In genomic region chr2:152398691-152399090, GRCm38 (mm10) we compare ENCODE assay signal across 8 mouse cellular contexts. TPM values are rescaled to one million over a fixed set of nuclear protein-coding genes. Genes with fewer than 3 reads are reported as not detected.
DNase-seq lines count a peak whose midpoint lies in the region; ATAC-seq and TF ChIP-seq lines count a peak whose summit lies in the region.

No protein-coding gene starts in this region.

- intact Hi-C loops in left cerebral cortex, postnatal 36 days (cut with DNase I): loop anchor here (10.0 kb wide), 1 partner anchor 276 kb away; no protein-coding TSS in a partner anchor

- H3K4me1 ChIP-seq in intestine, postnatal 0 days (replicated peaks; ENCODE audit: control insufficient read depth, insufficient read depth, low read length): no peaks in the 10 kb centered on the region
- peaks cover 55% of the 10 kb centered on the region for H3K4me1 ChIP-seq in midbrain, embryonic 10.5 days

- ATAC-seq in intestine, postnatal 0 days: peak; percentile 83

- TF ChIP-seq CTCF in intestine, postnatal 0 days (IDR thresholded peaks at IDR 0.05; ENCODE audit: low read depth): peak; percentile 42

- peak overlapping the region; percentile 85 for H3K4me2 ChIP-seq in intestine, postnatal 0 days (replicated peaks; ENCODE audit: low read depth)

- peak overlapping the region; percentile 74 for H3K4me3 ChIP-seq in intestine, postnatal 0 days (ENCODE audit: low read depth, low read length)
- peak overlapping the region; percentile 71 for H3K4me3 ChIP-seq in midbrain, embryonic 10.5 days

- WGBS in intestine, postnatal 0 days: under 1% methylated on average over 38 of the region's 38 CpGs
- whole genome bisulfite sequencing in midbrain, embryonic 10.5 days: under 1% methylated on average over 38 of the region's 38 CpGs

- H3K9ac ChIP-seq in intestine, postnatal 0 days (ENCODE audit: low read depth, low read length): peak overlapping the region; percentile 18

- H3K27ac ChIP-seq in intestine, postnatal 0 days (ENCODE audit: low read depth, low read length): peak overlapping the region; percentile 47
- peak overlapping the region; percentile 98 for H3K27ac ChIP-seq in midbrain, embryonic 10.5 days (replicated peaks)

- H3K27me3 ChIP-seq in intestine, postnatal 0 days (replicated peaks; ENCODE audit: control insufficient read depth, insufficient read depth, low read length): no peaks in the 10 kb centered on the region
- peaks cover 4% of the 10 kb centered on the region for H3K27me3 ChIP-seq in midbrain, embryonic 10.5 days (ENCODE audit: low read depth, poor library complexity, severe bottlenecking)

- no peaks in the 10 kb centered on the region for H3K9me3 ChIP-seq in intestine, postnatal 0 days (ENCODE audit: control insufficient read depth)
- H3K9me3 ChIP-seq in midbrain, embryonic 10.5 days (replicated peaks): no peaks in the 10 kb centered on the region

- H3K36me3 ChIP-seq in intestine, postnatal 0 days (ENCODE audit: control insufficient read depth, insufficient read depth): no peaks in the 10 kb centered on the region
- H3K36me3 ChIP-seq in midbrain, embryonic 10.5 days: peaks cover 12% of the 10 kb centered on the region

- peak; percentile 94 for DNase-seq in adrenal gland, adult 8-10 months
- peak; percentile 93 for DNase-seq in embryo, embryonic 11.5 days (ENCODE audit: low read depth, low spot score)
- DNase-seq in gastrocnemius, postnatal 4 days (ENCODE audit: low spot score in 2 of 2): peak; percentile 92 to 95
- peak; percentile 88 to 92 for DNase-seq in left cerebral cortex, postnatal 36 days (ENCODE audit: low spot score in 2 of 2)
- peak; percentile 90 for DNase-seq in midbrain, embryonic 10.5 days (ENCODE audit: low spot score)
- DNase-seq in right cerebral cortex, postnatal 36 days (ENCODE audit: low spot score in 2 of 2): peak; percentile 86 to 89
- DNase-seq in urinary bladder, postnatal 4 days (ENCODE audit: low spot score in 2 of 2): peak; percentile 95 to 96

RNA-seq across cellular contexts. Expression of gene Sox12, which starts 0.8 kb away (rescaled TPM):
- 10 to 100 TPM in 3 of 4 experiments, 1 to 10 TPM in 1; 9.9 to 16.8 (median 12.6) TPM for total RNA-seq in adrenal gland, adult 8-10 months (2022)
- total RNA-seq in gastrocnemius, postnatal 4 days (2021): 10 to 100 TPM; 17.6 TPM
- polyA plus RNA-seq in intestine, postnatal 0 days (2015; fragmentation: Nextera tagmentation; extraction: Ambion mirVana): 2.8 and 3.1 TPM in 2 replicates
- total RNA-seq in left cerebral cortex, postnatal 36 days (2021): 10 to 100 TPM; 14.7 to 15.6 TPM
- polyA plus RNA-seq in midbrain, embryonic 10.5 days (2016; fragmentation: Nextera tagmentation; extraction: Ambion mirVana): 8.6 and 9.2 TPM in 2 replicates

RNA-seq across cellular contexts. Expression of gene Zcchc3, which starts 16.1 kb away (rescaled TPM):
- total RNA-seq in adrenal gland, adult 8-10 months (2022): 10 to 100 TPM in 1 of 4 experiments, 1 to 10 TPM in 3; 7.9 to 11.2 (median 9.2) TPM
- 10 to 100 TPM; 12.3 to 13.6 TPM for total RNA-seq in gastrocnemius, postnatal 4 days (2021)
- polyA plus RNA-seq in intestine, postnatal 0 days (2015; fragmentation: Nextera tagmentation; extraction: Ambion mirVana): 15.7 and 18.1 TPM in 2 replicates
- 10 to 100 TPM in 1 of 2 experiments, 1 to 10 TPM in 1; 9.5 to 11.3 TPM for total RNA-seq in left cerebral cortex, postnatal 36 days (2021)
- polyA plus RNA-seq in midbrain, embryonic 10.5 days (2016; fragmentation: Nextera tagmentation; extraction: Ambion mirVana): 47.7 and 49.8 TPM in 2 replicates

RNA-seq across cellular contexts. Expression of gene 6820408C15Rik, which starts 16.7 kb away (rescaled TPM):
- total RNA-seq in adrenal gland, adult 8-10 months (2022): under 1 TPM; 0.32 to 0.51 (median 0.42) TPM
- total RNA-seq in gastrocnemius, postnatal 4 days (2021): under 1 TPM; 0.15 to 0.18 TPM
- 0.34 and 0.37 TPM in 2 replicates for polyA plus RNA-seq in intestine, postnatal 0 days (2015; fragmentation: Nextera tagmentation; extraction: Ambion mirVana)
- 1 to 10 TPM; 2.1 to 3.6 TPM for total RNA-seq in left cerebral cortex, postnatal 36 days (2021)
- polyA plus RNA-seq in midbrain, embryonic 10.5 days (2016; fragmentation: Nextera tagmentation; extraction: Ambion mirVana): 0.99 and 1.2 TPM in 2 replicates

RNA-seq across cellular contexts. Expression of gene Nrsn2, which starts 22.3 kb away (rescaled TPM):
- 10 to 100 TPM in 1 of 4 experiments, 1 to 10 TPM in 3; 5.3 to 11.3 (median 8.1) TPM for total RNA-seq in adrenal gland, adult 8-10 months (2022)
- total RNA-seq in gastrocnemius, postnatal 4 days (2021): under 1 TPM in 1 of 2 experiments, not detected in 1; 0.23 TPM
- polyA plus RNA-seq in intestine, postnatal 0 days (2015; fragmentation: Nextera tagmentation; extraction: Ambion mirVana): 4.1 and 4.7 TPM in 2 replicates
- total RNA-seq in left cerebral cortex, postnatal 36 days (2021): 10 to 100 TPM; 66.2 to 81.9 TPM
- 1.3 and 3.7 TPM in 2 replicates for polyA plus RNA-seq in midbrain, embryonic 10.5 days (2016; fragmentation: Nextera tagmentation; extraction: Ambion mirVana)

RNA-seq across cellular contexts. Expression of gene Trib3, which starts 54.9 kb away (rescaled TPM):
- total RNA-seq in adrenal gland, adult 8-10 months (2022): 10 to 100 TPM in 2 of 4 experiments, 1 to 10 TPM in 2; 2.8 to 11.3 (median 6.9) TPM
- total RNA-seq in gastrocnemius, postnatal 4 days (2021): 1 to 10 TPM; 1.4 to 1.7 TPM
- 2.5 and 2.9 TPM in 2 replicates for polyA plus RNA-seq in intestine, postnatal 0 days (2015; fragmentation: Nextera tagmentation; extraction: Ambion mirVana)
- 1 to 10 TPM in 1 of 2 experiments, under 1 TPM in 1; 0.62 to 1.7 TPM for total RNA-seq in left cerebral cortex, postnatal 36 days (2021)
- polyA plus RNA-seq in midbrain, embryonic 10.5 days (2016; fragmentation: Nextera tagmentation; extraction: Ambion mirVana): 2.2 and 2.8 TPM in 2 replicates

Comparison
In these comparisons a context has a peak if more than half of its experiments do, and no peak if none do; other contexts are left out.
1. Peak in every context shown above with its lines: DNase-seq, ATAC-seq, H3K4me3 ChIP-seq and H3K27ac ChIP-seq.